Mouse (Mus musculus): Measurements from ENCODE around the gene Eif2ak4. TPM values are rescaled to one million over a fixed set of nuclear protein-coding genes. Genes with fewer than 3 reads are reported as not detected.

Eif2ak4 gene
- polyA plus RNA-seq, 1 experiment, result 4.0 TPM

GRCm38 (mm10) chr2:118405568-118405967, 17.1 kb downstream of the Eif2ak4 start:
- TF ChIP-seq CTCF (IDR thresholded peaks at IDR 0.05; ENCODE audit: extremely low read depth, insufficient read length, insufficient replicate concordance, low read depth, low read length) (no peak), POLR2A (IDR thresholded peaks at IDR 0.05; ENCODE audit: low read depth, low read length) (no peak)
- no peak overlapping the region for H3K27ac ChIP-seq (ENCODE audit: insufficient read depth, low read depth, low read length)
- no peaks in the 10 kb centered on the region for H3K27me3 ChIP-seq (ENCODE audit: control insufficient read depth, insufficient read depth, low read length)
- peaks cover 2% of the 10 kb centered on the region; the same call in 1 of the 2 replicates for H3K36me3 ChIP-seq (ENCODE audit: control insufficient read depth, insufficient read depth, low read length)
- peaks cover 4% of the 10 kb centered on the region; the same call in 1 of the 2 replicates for H3K4me1 ChIP-seq (ENCODE audit: control insufficient read depth, insufficient read depth, insufficient read length, low read length)
- 39% methylated on average over 4 of the region's 4 CpGs for WGBS
- no peak overlapping the region for H3K4me3 ChIP-seq (ENCODE audit: low read depth, low read length)

GRCm38 (mm10) chr2:118406811-118407210, 18.4 kb downstream of the Eif2ak4 start:
- Histone ChIP-seq H3K27ac (ENCODE audit: insufficient read depth, low read depth, low read length) (no peak overlapping the region), H3K27me3 (ENCODE audit: control insufficient read depth, insufficient read depth, low read length) (no peaks in the 10 kb centered on the region), H3K4me3 (ENCODE audit: low read depth, low read length) (no peak overlapping the region), H3K4me1 (ENCODE audit: control insufficient read depth, insufficient read depth, insufficient read length, low read length) (peaks cover 4% of the 10 kb centered on the region; the same call in 1 of the 2 replicates), H3K36me3 (ENCODE audit: control insufficient read depth, insufficient read depth, low read length) (peaks cover 2% of the 10 kb centered on the region)
- WGBS, result 70% methylated on average over 2 of the region's 2 CpGs
- TF ChIP-seq CTCF (IDR thresholded peaks at IDR 0.05; ENCODE audit: extremely low read depth, insufficient read length, insufficient replicate concordance, low read depth, low read length), result no peak
- no peak for TF ChIP-seq POLR2A (IDR thresholded peaks at IDR 0.05; ENCODE audit: low read depth, low read length)

GRCm38 (mm10) chr2:118408336-118408895, 20.0 kb downstream of the Eif2ak4 start:
- no peak overlapping the region for H3K4me3 ChIP-seq (ENCODE audit: low read depth, low read length)
- WGBS, result 67% methylated on average over 4 of the region's 4 CpGs
- TF ChIP-seq CTCF (IDR thresholded peaks at IDR 0.05; ENCODE audit: extremely low read depth, insufficient read length, insufficient replicate concordance, low read depth, low read length) (no peak), POLR2A (IDR thresholded peaks at IDR 0.05; ENCODE audit: low read depth, low read length) (no peak)
- peaks cover 4% of the 10 kb centered on the region; the same call in 1 of the 2 replicates for H3K4me1 ChIP-seq (ENCODE audit: control insufficient read depth, insufficient read depth, insufficient read length, low read length)
- H3K27ac ChIP-seq (ENCODE audit: insufficient read depth, low read depth, low read length), result no peak overlapping the region
- peaks cover 2% of the 10 kb centered on the region for H3K36me3 ChIP-seq (ENCODE audit: control insufficient read depth, insufficient read depth, low read length)
- H3K27me3 ChIP-seq (ENCODE audit: control insufficient read depth, insufficient read depth, low read length), result no peaks in the 10 kb centered on the region

GRCm38 (mm10) chr2:118412821-118413220, 24.4 kb downstream of the Eif2ak4 start:
- Histone ChIP-seq H3K4me3 (ENCODE audit: low read depth, low read length) (no peak overlapping the region), H3K36me3 (ENCODE audit: control insufficient read depth, insufficient read depth, low read length) (peaks cover 9% of the 10 kb centered on the region), H3K4me1 (ENCODE audit: control insufficient read depth, insufficient read depth, insufficient read length, low read length) (no peaks in the 10 kb centered on the region), H3K27me3 (ENCODE audit: control insufficient read depth, insufficient read depth, low read length) (no peaks in the 10 kb centered on the region), H3K27ac (ENCODE audit: insufficient read depth, low read depth, low read length) (no peak overlapping the region)
- 94% methylated on average over 11 of the region's 11 CpGs for WGBS
- no peak for TF ChIP-seq POLR2A (IDR thresholded peaks at IDR 0.05; ENCODE audit: low read depth, low read length)
- TF ChIP-seq CTCF (IDR thresholded peaks at IDR 0.05; ENCODE audit: extremely low read depth, insufficient read length, insufficient replicate concordance, low read depth, low read length), result no peak

- Histone ChIP-seq H3K27me3 (ENCODE audit: control insufficient read depth, insufficient read depth, low read length) (no peaks in the 10 kb centered on the region), H3K36me3 (ENCODE audit: control insufficient read depth, insufficient read depth, low read length) (peaks cover 11% of the 10 kb centered on the region), H3K4me1 (ENCODE audit: control insufficient read depth, insufficient read depth, insufficient read length, low read length) (no peaks in the 10 kb centered on the region), H3K4me3 (ENCODE audit: low read depth, low read length) (no peak overlapping the region), H3K27ac (ENCODE audit: insufficient read depth, low read depth, low read length) (no peak overlapping the region)
- 93% methylated on average over 6 of the region's 6 CpGs for WGBS
- TF ChIP-seq CTCF (IDR thresholded peaks at IDR 0.05; ENCODE audit: extremely low read depth, insufficient read length, insufficient replicate concordance, low read depth, low read length) (no peak), POLR2A (IDR thresholded peaks at IDR 0.05; ENCODE audit: low read depth, low read length) (no peak)
Measured at GRCm38 (mm10) chr2:118415601-118416355, 27.4 kb downstream of the Eif2ak4 start.

- Histone ChIP-seq H3K27me3 (ENCODE audit: control insufficient read depth, insufficient read depth, low read length) (no peaks in the 10 kb centered on the region), H3K36me3 (ENCODE audit: control insufficient read depth, insufficient read depth, low read length) (peaks cover 22% of the 10 kb centered on the region), H3K4me3 (ENCODE audit: low read depth, low read length) (no peak overlapping the region), H3K4me1 (ENCODE audit: control insufficient read depth, insufficient read depth, insufficient read length, low read length) (no peaks in the 10 kb centered on the region), H3K27ac (ENCODE audit: insufficient read depth, low read depth, low read length) (no peak overlapping the region)
- 92% methylated on average over 4 of the region's 4 CpGs for WGBS
- TF ChIP-seq CTCF (IDR thresholded peaks at IDR 0.05; ENCODE audit: extremely low read depth, insufficient read length, insufficient replicate concordance, low read depth, low read length) (no peak), POLR2A (IDR thresholded peaks at IDR 0.05; ENCODE audit: low read depth, low read length) (no peak)
Measured at GRCm38 (mm10) chr2:118418076-118418475, 29.7 kb downstream of the Eif2ak4 start.

- no peak for TF ChIP-seq CTCF (IDR thresholded peaks at IDR 0.05; ENCODE audit: extremely low read depth, insufficient read length, insufficient replicate concordance, low read depth, low read length)
- no peak for TF ChIP-seq POLR2A (IDR thresholded peaks at IDR 0.05; ENCODE audit: low read depth, low read length)
- WGBS, result 88% methylated on average over 15 of the region's 15 CpGs
- Histone ChIP-seq H3K4me3 (ENCODE audit: low read depth, low read length) (no peak overlapping the region), H3K27ac (ENCODE audit: insufficient read depth, low read depth, low read length) (no peak overlapping the region), H3K36me3 (ENCODE audit: control insufficient read depth, insufficient read depth, low read length) (peaks cover 22% of the 10 kb centered on the region), H3K27me3 (ENCODE audit: control insufficient read depth, insufficient read depth, low read length) (no peaks in the 10 kb centered on the region), H3K4me1 (ENCODE audit: control insufficient read depth, insufficient read depth, insufficient read length, low read length) (no peaks in the 10 kb centered on the region)
Measured at GRCm38 (mm10) chr2:118421951-118422350, 33.5 kb downstream of the Eif2ak4 start.

Measured in small intestine, adult 2 months (tissue).